Mouse (Mus musculus) forelimb bud, embryonic 11.5 days (tissue): ENCODE results near the gene Mfap5.
"Not testable (repeated sequence)": the region's sequence is repeated elsewhere in the genome, so short reads cannot be mapped to it uniquely, and the experiment has no call there.

ENCODE experiments used
- DNase-seq: peaks from one replicate; pipeline ENCODE4 v3.0.0-alpha.2; 2012; ENCODE audit warnings: low read depth, low spot score

The Mfap5 gene

GRCm38 (mm10) chr6:122560427-122560826 lies 54.8 kb downstream of the Mfap5 start:
- DNase-seq = peak; percentile 90

- no peak for DNase-seq
These were observed 55.4 kb downstream of the Mfap5 start for GRCm38 (mm10) chr6:122561005-122561404.

GRCm38 (mm10) chr6:122562463-122562862 lies 56.8 kb downstream of the Mfap5 start:
- peak; percentile 81 for DNase-seq

- no peak for DNase-seq
These were observed 59.6 kb downstream of the Mfap5 start for GRCm38 (mm10) chr6:122565070-122565784.

DNA sequence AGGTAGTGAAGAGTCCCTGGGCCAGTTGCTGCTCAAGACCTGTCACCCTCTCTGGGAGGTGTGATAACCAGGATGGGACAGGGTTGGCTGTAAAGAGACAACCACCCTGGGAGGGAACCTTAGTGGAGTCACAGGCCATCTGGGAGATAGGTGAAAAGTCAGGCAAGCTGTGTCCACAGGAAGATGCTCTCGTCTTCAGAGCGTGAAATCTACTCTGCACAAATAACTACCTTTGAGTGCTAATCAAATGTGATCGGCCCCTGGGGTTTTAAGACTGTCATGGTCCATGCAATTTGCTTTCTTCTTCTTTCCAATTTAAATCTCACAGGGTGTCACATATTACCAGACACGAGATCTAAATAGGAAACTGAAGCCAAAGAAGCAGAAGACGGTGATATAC lies 63.5 kb downstream of the Mfap5 start:
- no peak for DNase-seq

DNA sequence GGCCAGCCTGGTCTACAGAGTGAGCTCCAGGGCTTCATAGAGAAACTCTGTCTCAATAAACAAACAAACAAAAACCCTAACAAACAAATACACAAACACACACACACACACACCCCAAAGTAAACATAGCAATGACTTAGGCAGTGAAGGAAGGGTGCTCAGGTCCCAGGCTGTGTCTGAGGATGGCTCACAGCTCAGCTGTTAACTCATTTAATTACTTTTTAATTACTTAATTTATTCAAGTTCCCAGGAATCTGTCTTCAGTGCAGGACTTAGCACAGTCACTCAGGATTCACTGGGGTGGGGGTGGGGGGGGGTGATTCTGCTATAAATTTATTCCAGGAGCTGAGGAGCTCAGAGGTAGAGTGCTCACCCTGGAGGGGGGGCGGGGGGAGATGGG lies 64.1 kb downstream of the Mfap5 start:
- DNase-seq = no peak

DNA sequence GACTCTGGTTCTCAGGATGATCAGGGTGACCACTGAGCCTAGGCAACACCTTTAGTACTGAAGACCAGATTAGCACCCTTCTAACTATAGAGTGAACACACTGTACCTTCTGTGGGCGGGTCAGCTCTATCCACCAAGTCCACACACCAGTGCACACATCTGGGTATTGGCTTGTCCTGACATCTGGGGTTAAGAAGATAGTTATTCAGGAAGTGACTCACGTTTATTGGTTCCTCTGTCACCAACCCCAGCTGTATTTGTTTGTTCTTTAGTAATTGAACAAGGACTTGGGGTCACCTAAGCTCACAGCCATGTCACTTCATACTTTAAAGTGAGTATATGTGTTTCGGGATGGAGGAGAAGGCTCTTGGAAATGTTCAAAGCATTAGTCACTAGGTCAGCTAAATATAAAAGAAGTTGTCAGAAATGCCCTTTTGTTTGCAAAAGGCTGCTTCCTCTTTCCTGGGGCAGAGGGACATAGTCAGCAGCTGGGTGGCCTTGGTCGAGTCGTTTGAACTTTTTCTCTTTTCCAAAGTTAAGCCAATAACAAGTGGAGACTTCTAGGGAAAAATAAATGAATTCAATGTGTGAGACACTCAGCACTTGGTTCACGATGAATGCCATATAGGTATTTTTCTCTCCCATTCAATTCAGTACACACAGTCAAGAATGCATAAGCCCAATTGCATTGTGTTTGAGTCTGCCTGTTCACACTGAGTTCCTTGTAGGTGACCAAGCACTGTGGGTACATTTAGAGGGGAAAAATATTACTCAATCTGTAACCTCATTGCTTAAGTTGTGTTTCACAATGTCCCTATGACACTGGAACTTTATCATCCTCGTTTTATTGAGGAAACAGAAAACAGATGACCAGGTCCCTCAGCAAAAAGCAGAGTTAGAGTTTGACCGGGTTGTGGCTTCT lies 65.3 kb downstream of the Mfap5 start:
- no peak for DNase-seq

DNA sequence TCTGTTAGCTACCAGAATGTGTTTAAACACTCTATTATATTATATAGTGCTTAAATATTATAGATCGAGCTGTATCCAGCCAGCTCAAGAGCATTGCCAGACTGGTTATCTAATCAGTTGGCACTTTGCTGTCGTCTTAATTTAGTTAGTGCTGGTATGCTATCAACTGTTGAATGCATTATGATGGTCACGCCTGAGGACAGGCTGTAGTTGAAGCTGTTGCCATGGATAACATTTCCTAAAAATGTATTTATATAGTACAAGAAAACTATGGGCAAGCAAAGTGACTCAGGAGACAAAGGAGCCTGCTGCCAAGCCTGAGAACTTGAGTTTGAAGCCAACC lies 65.9 kb downstream of the Mfap5 start:
- no peak for DNase-seq

- not testable (repeated sequence) for DNase-seq
These were observed 69.4 kb downstream of the Mfap5 start for GRCm38 (mm10) chr6:122575037-122575436.

DNA sequence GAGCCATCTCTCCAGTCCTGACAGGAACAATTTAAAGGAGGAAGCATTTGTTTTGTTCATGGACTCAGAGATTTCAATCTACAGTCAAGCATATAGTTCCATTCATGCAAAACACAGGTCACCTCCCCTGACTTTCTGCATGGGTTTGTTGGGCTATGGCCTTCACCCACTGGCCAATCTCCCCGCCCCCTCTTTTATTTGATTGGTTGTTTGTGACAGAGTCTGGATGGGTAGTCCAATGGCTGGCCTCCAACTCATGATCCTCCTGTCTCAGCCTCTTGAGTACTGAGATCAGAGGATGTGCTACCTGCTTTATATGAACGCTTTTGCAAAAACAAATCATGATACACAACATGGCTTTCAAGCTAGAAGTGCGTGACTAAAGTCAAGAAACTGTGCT lies 71.4 kb downstream of the Mfap5 start:
- DNase-seq = no peak
